Mouse (Mus musculus) neural tube, embryonic 13.5 days (tissue): Measurements from ENCODE around the gene Vill. TPM values are rescaled to one million over a fixed set of nuclear protein-coding genes. Genes with fewer than 3 reads are reported as not detected.

Experiments
- ATAC-seq: fragments of 200-750 bp; cut with Nextera tagmentation; 2 replicates; pipeline ENCODE4 v1.8.0; 2017; ENCODE audit warnings: low read depth, mild to moderate bottlenecking, moderate TSS enrichment, moderate library complexity
- H3K27ac ChIP-seq: fragments of 300-500 bp; sonication (generic); replicated peaks from 2 replicates; pipeline ENCODE4 v1.5.1; 2015; ENCODE audit warnings: moderate library complexity, mild to moderate bottlenecking, inconsistent platforms
- H3K27me3 ChIP-seq: fragments of 300-500 bp; sonication (generic); 2 replicates; pipeline ENCODE4 v1.6.1; 2015; ENCODE audit warnings: mild to moderate bottlenecking, inconsistent platforms
- H3K36me3 ChIP-seq: fragments of 300-500 bp; sonication (generic); 2 replicates; pipeline ENCODE4 v1.6.1; 2015; ENCODE audit warnings: mild to moderate bottlenecking, inconsistent platforms
- H3K4me1 ChIP-seq: fragments of 300-500 bp; sonication (generic); replicated peaks from 2 replicates; pipeline ENCODE4 v1.6.1; 2015; ENCODE audit warnings: inconsistent platforms
- H3K4me2 ChIP-seq: fragments of 300-500 bp; sonication (generic); 2 replicates; pipeline ENCODE4 v1.6.1; 2015; ENCODE audit warnings: inconsistent platforms, mild to moderate bottlenecking, moderate library complexity
- H3K4me3 ChIP-seq: fragments of 300-500 bp; sonication (generic); 2 replicates; pipeline ENCODE4 v1.5.1; 2015; ENCODE audit warnings: mild to moderate bottlenecking, inconsistent platforms
- H3K9ac ChIP-seq: fragments of 300-500 bp; sonication (generic); 2 replicates; pipeline ENCODE4 v1.6.1; 2015; ENCODE audit warnings: moderate library complexity, mild to moderate bottlenecking, inconsistent platforms
- H3K9me3 ChIP-seq: fragments of 300-500 bp; sonication (generic); 2 replicates; pipeline ENCODE4 v1.6.1; 2016; ENCODE audit warnings: inconsistent platforms
- WGBS: fragments of 180-500 bp; shearing (Covaris S2); methylation state at CpG from one replicate; pipeline ENCODE4 v1.1.7; 2015; 5-methylcytosine and 5-hydroxymethylcytosine counted together
- polyA plus RNA-seq: library from polyadenylated mRNA; unstranded; fragments of >200 nt; fragmentation: Nextera tagmentation; extraction: Ambion mirVana; gene quantifications from 2 replicates; pipeline ENCODE4 v1.2.1, GENCODE M21; 2015

The Vill gene
- polyA plus RNA-seq, 1 experiment from 2014 or later = 6.9 TPM

GRCm38 (mm10) chr9:119037076-119037730 is 15.4 kb upstream of the Vill start:
- Histone ChIP-seq H3K4me1 (peaks cover 61% of the 10 kb centered on the region), H3K36me3 (peaks cover 23% of the 10 kb centered on the region), H3K4me2 (no peak overlapping the region), H3K27me3 (no peaks in the 10 kb centered on the region), H3K4me3 (no peak overlapping the region), H3K9ac (no peak overlapping the region), H3K9me3 (no peaks in the 10 kb centered on the region), H3K27ac (peak overlapping the region; percentile 52)
- no peak for ATAC-seq
- WGBS = 65% methylated on average over 15 of the region's 15 CpGs

GRCm38 (mm10) chr9:119038574-119038973 is 14.0 kb upstream of the Vill start:
- H3K4me1 ChIP-seq = peaks cover 47% of the 10 kb centered on the region
- H3K9ac ChIP-seq = no peak overlapping the region
- H3K27me3 ChIP-seq = no peaks in the 10 kb centered on the region
- ATAC-seq = no peak
- H3K4me2 ChIP-seq = no peak overlapping the region
- H3K27ac ChIP-seq = no peak overlapping the region
- H3K9me3 ChIP-seq = no peaks in the 10 kb centered on the region
- H3K4me3 ChIP-seq = no peak overlapping the region
- WGBS = 94% methylated on average over 3 of the region's 3 CpGs
- H3K36me3 ChIP-seq = peaks cover 29% of the 10 kb centered on the region

- Histone ChIP-seq H3K4me2 (no peak overlapping the region), H3K4me3 (no peak overlapping the region), H3K9me3 (no peaks in the 10 kb centered on the region), H3K9ac (no peak overlapping the region), H3K4me1 (peaks cover 31% of the 10 kb centered on the region), H3K36me3 (peaks cover 29% of the 10 kb centered on the region), H3K27ac (peak overlapping the region; percentile 69), H3K27me3 (no peaks in the 10 kb centered on the region)
- ATAC-seq = no peak
- 85% methylated on average over 15 of the region's 15 CpGs for WGBS
Measured at GRCm38 (mm10) chr9:119040101-119040775, 12.3 kb upstream of the Vill start.

GRCm38 (mm10) chr9:119048182-119048903 is 4.2 kb upstream of the Vill start:
- peaks cover 6% of the 10 kb centered on the region for H3K27me3 ChIP-seq
- no peak overlapping the region for H3K27ac ChIP-seq
- peaks cover 15% of the 10 kb centered on the region for H3K4me1 ChIP-seq
- no peak overlapping the region for H3K4me3 ChIP-seq
- no peak overlapping the region for H3K9ac ChIP-seq
- WGBS = 82% methylated on average over 11 of the region's 11 CpGs
- no peaks in the 10 kb centered on the region for H3K36me3 ChIP-seq
- ATAC-seq = no peak
- no peak overlapping the region for H3K4me2 ChIP-seq
- H3K9me3 ChIP-seq = no peaks in the 10 kb centered on the region

GRCm38 (mm10) chr9:119051158-119051557 is 1.4 kb upstream of the Vill start:
- H3K36me3 ChIP-seq = no peaks in the 10 kb centered on the region
- H3K9ac ChIP-seq = no peak overlapping the region
- no peaks in the 10 kb centered on the region for H3K9me3 ChIP-seq
- no peak overlapping the region for H3K4me2 ChIP-seq
- no peak overlapping the region for H3K4me3 ChIP-seq
- H3K27ac ChIP-seq = no peak overlapping the region
- peaks cover 15% of the 10 kb centered on the region for H3K27me3 ChIP-seq
- ATAC-seq = no peak
- peaks cover 17% of the 10 kb centered on the region for H3K4me1 ChIP-seq
- 81% methylated on average over 2 of the region's 2 CpGs for WGBS

GRCm38 (mm10) chr9:119053964-119054576 is 1.5 kb downstream of the Vill start:
- WGBS = 81% methylated on average over 9 of the region's 9 CpGs
- no peak overlapping the region for H3K27ac ChIP-seq
- H3K4me1 ChIP-seq = peaks cover 17% of the 10 kb centered on the region
- H3K4me3 ChIP-seq = no peak overlapping the region
- H3K9me3 ChIP-seq = no peaks in the 10 kb centered on the region
- ATAC-seq = no peak
- H3K27me3 ChIP-seq = peaks cover 15% of the 10 kb centered on the region
- no peak overlapping the region for H3K4me2 ChIP-seq
- no peak overlapping the region for H3K9ac ChIP-seq
- no peaks in the 10 kb centered on the region for H3K36me3 ChIP-seq

- ATAC-seq = no peak
- H3K9me3 ChIP-seq = no peaks in the 10 kb centered on the region
- H3K27me3 ChIP-seq = peaks cover 15% of the 10 kb centered on the region
- H3K4me3 ChIP-seq = no peak overlapping the region
- no peak overlapping the region for H3K9ac ChIP-seq
- H3K4me1 ChIP-seq = peaks cover 17% of the 10 kb centered on the region
- no peak overlapping the region for H3K4me2 ChIP-seq
- no peaks in the 10 kb centered on the region for H3K36me3 ChIP-seq
- 87% methylated on average over 4 of the region's 4 CpGs for WGBS
- no peak overlapping the region for H3K27ac ChIP-seq
Measured at GRCm38 (mm10) chr9:119055336-119055735, 2.8 kb downstream of the Vill start.

GRCm38 (mm10) chr9:119058245-119058644 is 5.7 kb downstream of the Vill start:
- ATAC-seq = no peak
- Histone ChIP-seq H3K4me2 (no peak overlapping the region), H3K27me3 (peaks cover 9% of the 10 kb centered on the region; the same call in 1 of the 2 replicates), H3K4me1 (peaks cover 3% of the 10 kb centered on the region), H3K4me3 (no peak overlapping the region), H3K27ac (no peak overlapping the region), H3K9ac (no peak overlapping the region), H3K9me3 (no peaks in the 10 kb centered on the region), H3K36me3 (no peaks in the 10 kb centered on the region)
- 83% methylated on average over 7 of the region's 7 CpGs for WGBS

GRCm38 (mm10) chr9:119060701-119061100 is 8.1 kb downstream of the Vill start:
- Histone ChIP-seq H3K27me3 (no peaks in the 10 kb centered on the region), H3K36me3 (no peaks in the 10 kb centered on the region), H3K4me3 (no peak overlapping the region), H3K4me1 (no peaks in the 10 kb centered on the region), H3K9me3 (no peaks in the 10 kb centered on the region), H3K9ac (no peak overlapping the region), H3K4me2 (no peak overlapping the region), H3K27ac (no peak overlapping the region)
- ATAC-seq = no peak
- WGBS = 92% methylated on average over 10 of the region's 10 CpGs

GRCm38 (mm10) chr9:119063036-119063644 is 10.6 kb downstream of the Vill start:
- H3K4me3 ChIP-seq = no peak overlapping the region
- H3K27me3 ChIP-seq = 0 out of 2 replicates have a peak, but pooled peaks cover 5% of the 10 kb centered on the region
- no peak overlapping the region for H3K27ac ChIP-seq
- no peaks in the 10 kb centered on the region for H3K9me3 ChIP-seq
- no peak overlapping the region for H3K9ac ChIP-seq
- no peak for ATAC-seq
- H3K4me2 ChIP-seq = no peak overlapping the region
- WGBS = 37% methylated on average over 19 of the region's 19 CpGs
- no peaks in the 10 kb centered on the region for H3K36me3 ChIP-seq
- no peaks in the 10 kb centered on the region for H3K4me1 ChIP-seq

- Histone ChIP-seq H3K36me3 (no peaks in the 10 kb centered on the region), H3K27ac (no peak overlapping the region), H3K4me2 (no peak overlapping the region), H3K4me1 (no peaks in the 10 kb centered on the region), H3K27me3 (0 out of 2 replicates have a peak, but pooled peaks cover 5% of the 10 kb centered on the region), H3K9ac (no peak overlapping the region), H3K9me3 (no peaks in the 10 kb centered on the region), H3K4me3 (no peak overlapping the region)
- WGBS = 72% methylated on average over 4 of the region's 4 CpGs
- no peak for ATAC-seq
Measured at GRCm38 (mm10) chr9:119064296-119064695, 11.7 kb downstream of the Vill start.
